Mouse (Mus musculus): Measurements from ENCODE around the gene Tead2.

Gene Tead2

GRCm38 (mm10) chr7:45257063-45257840 is 41.7 kb downstream of the Tead2 start:
- no peak for DNase-seq (ENCODE audit: low spot score)

GRCm38 (mm10) chr7:45259281-45259680 is 43.7 kb downstream of the Tead2 start:
- no peak for DNase-seq (ENCODE audit: low spot score)

DNA sequence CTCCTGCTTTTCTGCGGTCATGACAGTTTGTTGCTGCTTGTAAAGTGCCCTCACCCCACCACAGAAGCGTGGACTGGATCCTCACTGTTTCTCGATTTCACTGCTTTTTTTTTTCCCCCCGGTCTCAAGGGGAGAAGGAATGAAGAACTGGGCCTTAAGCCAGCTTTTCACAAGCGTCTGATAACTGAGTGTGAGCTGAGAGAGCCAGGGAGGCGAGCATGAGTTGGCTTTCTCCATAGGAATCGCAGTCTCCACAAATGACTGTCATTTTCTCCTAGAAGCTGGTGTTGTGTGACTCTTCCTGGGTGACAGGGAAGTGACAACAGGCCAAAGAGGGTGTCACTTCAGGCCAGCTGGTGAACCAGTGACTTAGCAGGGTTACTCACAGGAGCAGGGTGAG is 46.7 kb downstream of the Tead2 start:
- DNase-seq (ENCODE audit: low spot score) = no peak

DNA sequence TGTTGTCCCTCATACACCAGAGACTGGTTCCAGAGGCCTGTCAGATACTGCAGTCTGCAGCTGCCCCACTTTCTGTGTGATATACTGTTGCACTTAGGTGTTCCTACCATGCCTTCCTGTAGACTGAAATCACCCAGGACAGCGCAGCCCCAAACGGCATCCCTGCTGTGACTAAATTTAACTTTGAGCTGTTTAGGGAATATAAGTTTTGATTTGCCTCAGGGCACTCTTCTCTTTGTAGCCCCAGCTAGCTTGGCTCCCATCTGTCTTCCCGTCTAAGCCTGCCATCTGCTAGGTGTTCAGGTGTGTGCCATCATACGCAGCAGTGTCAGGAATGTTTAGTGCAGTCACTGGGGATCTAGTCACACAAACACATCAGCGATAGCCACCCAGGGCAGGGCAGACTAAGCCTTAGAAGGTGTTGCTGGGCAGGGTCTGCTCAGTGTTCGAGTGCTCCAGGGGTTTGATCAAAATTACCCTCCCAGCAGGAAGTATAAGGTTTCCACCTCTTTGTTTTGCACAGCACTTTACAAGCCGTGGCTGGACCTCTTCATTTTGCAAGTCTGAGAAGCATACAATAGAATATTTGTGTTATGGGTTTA is 47.6 kb downstream of the Tead2 start:
- DNase-seq (ENCODE audit: low spot score) = no peak

- DNase-seq (ENCODE audit: low spot score) = no peak
Observed at GRCm38 (mm10) chr7:45264348-45264747, 48.8 kb downstream of the Tead2 start.

DNA sequence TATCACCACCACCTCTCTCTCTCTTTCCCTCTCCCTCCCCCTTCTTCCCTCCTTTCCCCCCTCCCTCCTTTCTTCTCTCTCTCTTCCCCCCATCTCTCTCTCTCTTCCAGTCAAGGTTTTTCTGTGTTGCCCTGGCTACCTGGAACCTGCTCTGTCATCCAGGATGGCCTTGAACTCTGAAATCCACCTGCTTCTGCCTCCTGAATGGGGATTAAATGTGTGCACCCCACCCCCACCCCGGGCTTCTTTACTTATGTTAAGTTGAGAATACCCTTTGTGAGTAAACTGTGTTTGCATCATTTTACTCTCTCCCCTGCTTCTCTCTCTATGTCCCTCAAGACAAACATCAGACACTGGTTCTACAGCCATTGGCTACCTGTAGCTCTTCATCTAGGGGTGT is 50.0 kb downstream of the Tead2 start:
- DNase-seq (ENCODE audit: low spot score) = no peak

GRCm38 (mm10) chr7:45272786-45273412 is 57.3 kb downstream of the Tead2 start:
- no peak for DNase-seq (ENCODE audit: low spot score)

DNA sequence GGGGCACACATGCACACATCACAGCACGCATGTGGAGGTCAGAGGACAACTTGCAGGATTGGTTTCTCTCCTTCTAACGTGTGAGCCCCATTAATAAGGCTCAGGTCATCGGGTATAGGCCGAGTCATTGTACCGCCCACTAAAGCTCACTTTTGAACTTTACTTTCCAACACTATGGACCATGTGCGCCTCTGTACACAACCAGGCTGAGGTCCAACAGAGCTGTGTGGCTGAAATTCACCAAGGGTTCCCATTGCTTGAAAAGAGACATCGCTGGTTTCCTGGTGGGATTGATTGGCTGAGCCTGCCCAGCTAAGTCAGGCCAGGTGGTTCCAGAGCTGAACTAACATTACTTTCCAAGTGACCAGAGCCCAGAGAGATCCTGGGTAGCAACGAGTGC is 58.1 kb downstream of the Tead2 start:
- no peak for DNase-seq (ENCODE audit: low spot score)

DNA sequence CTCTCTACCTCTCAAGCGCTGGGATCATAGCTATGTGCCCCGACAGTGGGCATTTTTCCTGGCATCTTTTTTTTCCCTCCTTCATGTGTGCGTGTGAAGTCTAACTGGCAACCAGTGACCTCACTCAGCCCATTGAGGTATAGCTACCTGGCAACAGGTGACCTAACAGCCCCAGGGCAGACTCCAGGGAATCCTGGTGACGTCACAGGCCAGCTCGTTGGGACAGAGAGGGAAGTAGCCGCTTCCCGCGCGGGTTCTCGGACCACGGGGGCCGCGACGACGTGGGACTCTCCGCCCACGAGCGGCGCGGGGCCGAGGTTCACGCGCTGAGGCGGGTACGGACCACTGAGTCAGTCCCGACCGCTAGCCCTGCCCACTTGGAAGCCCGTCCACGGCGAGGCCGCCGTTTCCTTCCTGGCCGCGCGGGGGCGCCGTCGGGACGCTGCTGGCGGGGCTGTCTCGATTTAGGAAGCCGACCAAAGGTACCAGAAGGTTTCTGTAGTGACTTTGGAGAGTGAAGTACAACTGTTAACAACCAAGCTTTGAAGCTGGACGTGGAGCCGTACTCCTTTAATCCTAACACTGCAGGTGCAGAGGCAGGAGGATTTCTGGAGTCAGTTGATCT is 61.7 kb downstream of the Tead2 start, which contains the start of gene Slc6a21:
Slc6a21 (plus strand) TSS at position 378 of the 625 bp plus-strand sequence.
- DNase-seq (ENCODE audit: low spot score) = peak; percentile 28

Data from ovary, adult 18-20 months (tissue).